Mouse (Mus musculus) embryonic facial prominence, embryonic 11.5 days (tissue): Measurements from ENCODE around the gene Uaca. TPM values are rescaled to one million over a fixed set of nuclear protein-coding genes. Genes with fewer than 3 reads are reported as not detected.
A peak's percentile ranks its signal among the peaks of the same experiment; 100 is the strongest.

Experiments used
- ATAC-seq: fragments of 200-750 bp; cut with Nextera tagmentation; replicated peaks from 2 replicates; pipeline ENCODE4 v1.8.0; 2017; ENCODE audit warnings: low read depth; ENCODE audit not compliant: insufficient number of reproducible peaks, low FRiP score, low TSS enrichment
- DNase-seq: peaks from one replicate; pipeline ENCODE4 v3.0.0-alpha.2; 2015; ENCODE audit warnings: low spot score
- H3K27ac ChIP-seq: fragments of 300-500 bp; sonication (generic); replicated peaks from 2 replicates; pipeline ENCODE4 v1.5.1; 2014; ENCODE audit warnings: mild to moderate bottlenecking, low read depth, low read length, control low read depth
- H3K27me3 ChIP-seq: fragments of 300-500 bp; sonication (generic); 2 replicates; pipeline ENCODE4 v1.6.1; 2014; ENCODE audit warnings: mild to moderate bottlenecking, low read length, moderate library complexity, mixed read lengths; ENCODE audit not compliant: control insufficient read depth, insufficient read depth
- H3K36me3 ChIP-seq: fragments of 300-500 bp; sonication (generic); replicated peaks from 2 replicates; pipeline ENCODE4 v1.6.1; 2014; ENCODE audit warnings: low read depth, mild to moderate bottlenecking, low read length, moderate library complexity, mixed read lengths; ENCODE audit not compliant: control insufficient read depth, insufficient read depth
- H3K4me1 ChIP-seq: fragments of 300-500 bp; sonication (generic); 2 replicates; pipeline ENCODE4 v1.6.1; 2014; ENCODE audit warnings: low read length, mixed read lengths; ENCODE audit not compliant: control insufficient read depth, insufficient read depth
- H3K4me2 ChIP-seq: fragments of 300-500 bp; sonication (generic); 2 replicates; pipeline ENCODE4 v1.6.1; 2014; ENCODE audit warnings: low read depth, mild to moderate bottlenecking, control low read depth, low read length, moderate library complexity
- H3K4me3 ChIP-seq: fragments of 300-500 bp; sonication (generic); 2 replicates; pipeline ENCODE4 v1.5.1; 2014; ENCODE audit warnings: low read depth, low read length, control low read depth
- H3K9ac ChIP-seq: fragments of 300-500 bp; sonication (generic); replicated peaks from 2 replicates; pipeline ENCODE4 v1.6.1; 2014; ENCODE audit warnings: mild to moderate bottlenecking, control low read depth, low read length
- H3K9me3 ChIP-seq: fragments of 300-500 bp; sonication (generic); replicated peaks from 2 replicates; pipeline ENCODE4 v1.6.1; 2016; ENCODE audit warnings: mild to moderate bottlenecking, low read length, inconsistent platforms, mixed read lengths; ENCODE audit not compliant: control insufficient read depth
- WGBS: fragments of 180-500 bp; shearing (Covaris S2); extraction: QIAGEN DNeasy Blood & Tissue Kit; methylation state at CpG from one replicate; pipeline ENCODE4 v1.1.7; 2014; 5-methylcytosine and 5-hydroxymethylcytosine counted together
- polyA plus RNA-seq: library from polyadenylated mRNA; unstranded; fragments of >200 nt; fragmentation: Nextera tagmentation; extraction: Ambion mirVana; gene quantifications from 2 replicates; pipeline ENCODE4 v1.2.1, GENCODE M21; 2014

Gene Uaca
- polyA plus RNA-seq, 1 experiment from 2014 or later: 22.8 TPM

DNA sequence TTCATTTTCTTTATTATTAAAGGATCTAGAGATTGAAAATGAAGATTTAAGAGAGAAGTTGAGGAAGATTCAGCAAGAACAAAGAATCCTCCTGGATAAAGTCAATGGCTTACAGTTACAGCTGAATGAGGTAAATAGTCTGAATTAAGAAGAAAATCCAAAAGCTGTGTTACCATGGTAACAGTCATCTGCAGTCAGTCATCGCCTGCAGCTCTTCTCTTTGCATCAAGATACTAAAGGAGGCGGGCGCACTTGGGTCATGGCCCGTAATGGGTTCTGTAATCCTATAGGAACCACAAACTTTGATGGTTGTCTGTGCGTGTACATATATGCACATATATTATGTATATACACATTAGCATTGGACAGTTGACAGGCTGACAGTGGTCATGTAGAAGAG, 66.7 kb downstream of the Uaca start:
- no peak for DNase-seq
- Histone ChIP-seq H3K4me3 (no peak overlapping the region), H3K9ac (no peak overlapping the region), H3K4me2 (no peak overlapping the region), H3K9me3 (no peaks in the 10 kb centered on the region), H3K27ac (no peak overlapping the region), H3K27me3 (no peaks in the 10 kb centered on the region), H3K36me3 (no peaks in the 10 kb centered on the region; the same call in none of the 2 replicates), H3K4me1 (no peaks in the 10 kb centered on the region)
- ATAC-seq: no peak
- 86% methylated on average over 5 of the region's 5 CpGs for WGBS

DNA sequence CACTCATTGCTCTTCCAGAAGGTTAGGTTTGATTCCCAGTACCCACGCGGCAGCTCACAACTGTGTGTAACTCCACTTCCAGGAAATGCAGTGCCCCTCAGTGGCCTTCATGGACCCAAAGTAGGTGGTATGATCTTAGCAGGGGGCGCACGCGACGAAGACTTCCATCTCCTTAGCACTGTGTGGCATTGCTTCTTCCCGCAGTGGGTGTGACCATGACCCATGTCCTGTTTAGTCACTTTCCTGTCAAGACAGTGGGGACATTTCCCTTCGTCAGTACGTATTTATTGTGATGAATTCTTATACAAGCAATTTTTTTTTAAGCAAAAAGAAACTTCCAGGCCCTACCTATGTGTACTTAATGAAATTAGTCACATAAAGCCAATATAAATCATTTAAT, 70.3 kb downstream of the Uaca start:
- 91% methylated on average over 9 of the region's 9 CpGs for WGBS
- no peak overlapping the region for H3K4me3 ChIP-seq

GRCm38 (mm10) chr9:60865866-60866265, 71.5 kb downstream of the Uaca start:
- H3K27me3 ChIP-seq: no peaks in the 10 kb centered on the region
- no peak overlapping the region for H3K4me2 ChIP-seq
- H3K9me3 ChIP-seq: no peaks in the 10 kb centered on the region
- WGBS: 35% methylated on average over 4 of the region's 4 CpGs
- H3K27ac ChIP-seq: no peak overlapping the region
- H3K4me3 ChIP-seq: no peak overlapping the region
- H3K4me1 ChIP-seq: no peaks in the 10 kb centered on the region
- no peak for DNase-seq
- H3K9ac ChIP-seq: peak overlapping the region; percentile 22; the same call in 1 of the 2 replicates
- no peaks in the 10 kb centered on the region; the same call in 1 of the 2 replicates for H3K36me3 ChIP-seq
- no peak for ATAC-seq

More for the DNA sequence above, 70.3 kb downstream of the Uaca start:
- H3K36me3 ChIP-seq: no peaks in the 10 kb centered on the region; the same call in 1 of the 2 replicates
- ATAC-seq: no peak
- no peaks in the 10 kb centered on the region for H3K9me3 ChIP-seq
- H3K4me2 ChIP-seq: no peak overlapping the region
- H3K9ac ChIP-seq: no peak overlapping the region
- DNase-seq: no peak
- no peak overlapping the region for H3K27ac ChIP-seq
- H3K4me1 ChIP-seq: no peaks in the 10 kb centered on the region
- H3K27me3 ChIP-seq: no peaks in the 10 kb centered on the region

DNA sequence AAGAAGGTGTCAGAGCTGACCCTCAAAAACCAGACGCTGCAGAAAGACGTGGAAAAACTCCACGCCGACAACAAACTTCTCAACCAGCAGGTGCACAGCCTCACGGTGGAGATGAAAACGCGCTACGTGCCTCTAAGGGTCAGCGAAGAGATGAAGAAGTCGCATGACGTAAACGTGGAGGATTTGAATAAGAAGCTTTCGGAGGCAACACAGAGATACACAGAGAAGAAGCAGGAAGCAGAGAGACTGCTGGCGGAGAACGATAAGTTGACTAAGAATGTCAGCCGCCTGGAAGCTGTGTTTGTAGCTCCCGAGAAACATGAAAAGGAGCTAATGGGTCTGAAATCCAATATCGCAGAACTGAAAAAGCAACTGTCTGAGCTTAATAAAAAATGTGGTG, 76.1 kb downstream of the Uaca start:
- Histone ChIP-seq H3K4me2 (no peak overlapping the region), H3K36me3 (no peaks in the 10 kb centered on the region), H3K27ac (no peak overlapping the region), H3K27me3 (no peaks in the 10 kb centered on the region), H3K9ac (no peak overlapping the region), H3K4me3 (no peak overlapping the region), H3K9me3 (no peaks in the 10 kb centered on the region), H3K4me1 (no peaks in the 10 kb centered on the region)
- no peak for DNase-seq
- WGBS: 88% methylated on average over 18 of the region's 18 CpGs
- no peak for ATAC-seq

- no peaks in the 10 kb centered on the region for H3K9me3 ChIP-seq
- no peak for DNase-seq
- H3K9ac ChIP-seq: no peak overlapping the region
- H3K4me3 ChIP-seq: no peak overlapping the region
- 90% methylated on average over 28 of the region's 28 CpGs for WGBS
- no peak overlapping the region for H3K4me2 ChIP-seq
- H3K4me1 ChIP-seq: no peaks in the 10 kb centered on the region
- H3K36me3 ChIP-seq: no peaks in the 10 kb centered on the region
- no peak for ATAC-seq
- no peak overlapping the region for H3K27ac ChIP-seq
- H3K27me3 ChIP-seq: no peaks in the 10 kb centered on the region
These were observed 76.7 kb downstream of the Uaca start for GRCm38 (mm10) chr9:60870919-60871503.

DNA sequence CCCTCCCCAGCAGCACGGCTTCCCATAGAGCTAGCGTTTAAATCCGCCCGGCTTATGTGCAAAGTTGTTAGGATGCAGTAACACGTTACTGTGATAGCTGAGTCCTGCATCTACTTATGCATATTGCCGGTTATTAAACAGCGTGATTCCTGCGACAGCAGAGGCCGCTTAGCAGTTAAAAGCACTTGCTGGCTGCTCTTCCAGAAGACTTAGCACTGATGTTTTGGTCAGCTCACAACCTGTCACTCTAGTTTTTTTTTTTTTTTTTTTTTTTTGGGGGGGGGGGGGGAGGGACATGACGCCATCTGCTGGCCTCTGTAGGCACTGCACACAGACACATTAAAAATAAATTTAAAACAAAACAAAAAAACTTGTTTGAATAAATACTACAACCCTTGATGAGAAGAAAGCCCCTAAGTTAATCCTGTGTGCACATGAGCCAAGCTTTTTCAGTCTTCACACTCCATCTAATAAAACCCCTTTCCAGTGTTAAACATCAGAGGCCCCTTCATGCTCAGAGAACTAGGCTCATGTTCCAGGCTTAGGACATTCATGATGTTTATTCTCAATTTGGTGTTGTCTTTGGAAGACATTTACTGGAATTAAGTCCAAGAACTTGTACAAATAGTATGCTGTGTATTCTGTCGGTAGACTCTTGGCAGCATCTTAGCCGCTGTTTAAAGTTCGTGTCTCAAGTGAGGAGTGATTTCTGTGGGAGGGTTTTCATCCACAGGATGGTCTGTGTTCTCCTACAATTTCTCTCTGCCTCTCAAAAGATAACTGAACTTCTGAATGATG, 79.1 kb downstream of the Uaca start:
- no peaks in the 10 kb centered on the region for H3K4me1 ChIP-seq
- no peak overlapping the region for H3K4me3 ChIP-seq
- no peak overlapping the region for H3K4me2 ChIP-seq
- H3K27me3 ChIP-seq: no peaks in the 10 kb centered on the region
- WGBS: 86% methylated on average over 13 of the region's 13 CpGs
- no peaks in the 10 kb centered on the region for H3K9me3 ChIP-seq
- no peak overlapping the region for H3K9ac ChIP-seq
- H3K27ac ChIP-seq: no peak overlapping the region
- no peak for ATAC-seq
- DNase-seq: no peak
- H3K36me3 ChIP-seq: no peaks in the 10 kb centered on the region

DNA sequence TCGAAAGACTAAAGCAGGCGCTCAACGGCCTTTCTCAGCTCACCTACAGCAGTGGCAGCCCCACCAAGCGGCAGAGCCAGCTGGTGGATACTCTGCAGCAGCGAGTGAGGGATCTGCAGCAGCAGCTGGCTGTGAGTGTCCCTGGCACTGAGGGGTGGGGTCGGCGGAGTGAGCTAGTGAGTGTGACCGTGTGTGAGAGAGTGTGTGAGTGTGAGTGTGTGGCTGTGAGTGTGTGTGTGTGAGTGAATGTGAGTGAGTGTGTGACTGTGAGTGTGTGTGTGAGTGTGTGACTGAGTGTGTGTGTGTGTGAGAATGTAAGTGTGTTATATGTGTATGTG, 79.7 kb downstream of the Uaca start:
- no peaks in the 10 kb centered on the region for H3K9me3 ChIP-seq
- WGBS: 93% methylated on average over 8 of the region's 8 CpGs
- no peak for DNase-seq
- no peak for ATAC-seq
- H3K27me3 ChIP-seq: no peaks in the 10 kb centered on the region
- H3K4me3 ChIP-seq: no peak overlapping the region
- no peak overlapping the region for H3K9ac ChIP-seq
- no peak overlapping the region for H3K27ac ChIP-seq
- H3K4me2 ChIP-seq: no peak overlapping the region
- H3K4me1 ChIP-seq: no peaks in the 10 kb centered on the region
- H3K36me3 ChIP-seq: no peaks in the 10 kb centered on the region

DNA sequence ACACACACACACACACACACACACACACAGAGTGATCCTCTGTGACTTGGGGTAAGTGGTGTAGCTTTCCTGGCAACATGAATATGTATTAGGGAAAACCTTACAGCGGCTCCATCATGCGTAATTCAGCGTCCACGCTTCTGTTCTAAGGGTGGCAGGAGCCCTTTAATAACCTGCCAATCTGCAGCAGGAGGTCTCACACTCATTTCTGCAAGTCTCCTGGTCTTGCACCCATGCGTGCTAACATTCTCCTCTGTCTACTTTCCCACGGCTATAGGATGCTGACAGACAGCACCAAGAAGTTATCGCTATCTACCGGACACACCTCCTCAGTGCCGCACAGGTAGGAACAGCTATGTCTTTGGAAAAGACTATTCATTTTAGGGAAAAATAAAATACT, 81.7 kb downstream of the Uaca start:
- H3K4me2 ChIP-seq: no peak overlapping the region
- H3K27ac ChIP-seq: no peak overlapping the region
- no peaks in the 10 kb centered on the region for H3K4me1 ChIP-seq
- no peak overlapping the region for H3K9ac ChIP-seq
- no peak overlapping the region for H3K4me3 ChIP-seq
- 92% methylated on average over 9 of the region's 9 CpGs for WGBS
- no peaks in the 10 kb centered on the region for H3K27me3 ChIP-seq
- ATAC-seq (no peak), DNase-seq (no peak)
- no peaks in the 10 kb centered on the region for H3K9me3 ChIP-seq
- H3K36me3 ChIP-seq: no peaks in the 10 kb centered on the region
